Mouse (Mus musculus): Measurements from ENCODE around the gene Rps27.

Gene Rps27

GRCm38 (mm10) chr3:90231075-90231474 lies 17.6 kb upstream of the Rps27 start:
- DNase-seq = no peak

DNA sequence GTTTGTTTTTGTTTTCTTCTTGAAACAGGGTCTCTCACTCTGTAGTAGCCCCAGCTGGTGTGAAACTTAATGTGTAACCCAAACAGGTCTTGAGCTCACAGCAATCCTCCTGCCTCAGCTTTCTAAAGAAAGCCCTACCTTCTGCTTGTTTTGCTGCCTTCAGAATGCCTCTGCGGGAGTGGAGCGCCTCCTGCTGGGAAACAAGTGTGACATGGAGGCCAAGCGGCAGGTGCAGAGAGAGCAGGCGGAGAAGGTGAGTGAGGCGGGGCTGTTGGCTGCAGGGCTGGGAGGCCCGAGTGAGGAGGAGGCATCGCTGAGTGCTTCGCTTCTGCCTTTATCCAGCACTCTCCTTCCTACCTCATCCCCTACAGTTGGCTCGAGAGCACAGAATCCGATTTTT lies 10.9 kb upstream of the Rps27 start:
- DNase-seq = no peak

DNA sequence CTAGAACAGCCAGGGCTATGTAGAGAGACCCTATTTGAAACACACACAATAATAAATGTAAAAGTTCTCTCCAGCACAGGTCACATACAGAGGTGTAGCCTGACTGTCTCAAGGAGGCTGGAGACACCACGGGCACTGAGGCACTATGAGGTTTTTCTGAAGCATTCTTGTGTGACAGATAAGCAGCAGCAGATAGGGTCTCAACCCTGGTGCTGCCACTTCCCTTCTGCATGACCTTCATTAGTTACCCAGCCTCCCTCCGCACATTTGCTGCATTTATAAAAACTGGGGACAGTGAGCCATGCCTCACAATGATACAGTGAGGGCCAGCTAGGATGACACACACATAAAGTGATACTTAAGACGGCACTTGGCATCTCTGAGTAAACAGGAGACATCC lies 9.5 kb upstream of the Rps27 start:
- DNase-seq = no peak

- DNase-seq = no peak
Observed at GRCm38 (mm10) chr3:90222455-90222854, 9.0 kb upstream of the Rps27 start.

DNA sequence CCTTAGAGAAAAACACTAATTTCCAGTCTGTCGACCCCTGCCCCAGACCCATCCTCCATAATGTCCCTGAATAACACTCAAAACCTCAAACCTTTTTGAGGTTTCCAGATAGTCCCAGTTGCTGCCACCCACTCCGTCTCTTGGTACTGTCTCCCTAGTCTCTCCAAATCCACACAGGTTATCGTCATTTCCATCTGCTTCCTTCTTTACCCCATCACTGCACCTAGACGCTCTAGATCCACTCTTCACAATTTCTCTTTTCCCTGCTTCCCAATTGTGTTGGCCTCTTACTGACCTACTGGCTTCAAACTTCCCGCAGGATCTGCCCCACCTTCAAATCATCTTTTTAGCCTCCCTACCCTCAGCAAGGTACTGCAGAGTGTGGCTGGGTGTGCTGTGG lies 7.7 kb upstream of the Rps27 start:
- DNase-seq = no peak

DNA sequence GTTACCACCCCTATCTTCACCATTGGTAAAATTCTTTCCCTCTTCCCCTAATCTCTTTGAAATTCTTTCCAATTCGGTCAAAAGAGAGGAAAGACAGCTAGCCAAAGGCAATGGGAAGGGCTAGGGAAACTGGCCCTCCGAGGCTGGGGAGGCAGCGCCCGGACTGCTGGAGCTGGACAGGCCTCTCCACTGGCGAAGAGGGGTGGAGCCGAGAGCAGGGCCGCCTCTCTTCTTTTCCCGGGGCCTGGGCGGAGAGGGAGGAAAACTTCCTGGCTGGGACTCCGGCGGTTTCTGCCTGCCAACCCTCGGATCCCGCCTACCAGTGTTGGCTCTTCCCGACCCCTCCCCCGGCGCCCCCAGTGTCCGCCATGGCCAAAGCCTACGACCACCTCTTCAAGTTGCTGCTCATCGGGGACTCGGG lies 7.1 kb upstream of the Rps27 start:
- peak; percentile 79 for DNase-seq

DNA sequence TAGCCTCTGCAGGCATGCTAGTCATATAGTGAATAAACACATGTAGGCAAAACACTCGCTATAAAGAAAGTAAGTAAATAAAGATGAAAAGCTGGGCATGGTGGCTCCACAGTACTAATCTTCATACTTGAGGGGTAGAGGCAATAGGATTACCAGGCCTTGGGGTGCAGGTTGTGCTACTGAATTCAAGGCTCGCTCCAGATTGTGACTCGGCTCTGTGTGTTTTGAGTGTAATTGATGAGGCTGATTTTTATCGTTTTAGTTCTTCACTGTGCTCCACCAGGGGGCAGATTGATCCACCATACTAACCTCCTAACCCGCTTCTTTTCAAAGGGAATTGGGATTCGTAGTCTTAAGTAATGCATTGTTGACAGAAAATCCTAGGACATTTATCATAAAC lies 6.6 kb upstream of the Rps27 start:
- peak; percentile 41 for DNase-seq

GRCm38 (mm10) chr3:90215825-90216380 lies 2.5 kb upstream of the Rps27 start:
- DNase-seq = no peak

- peak; percentile 24 for DNase-seq
Observed at GRCm38 (mm10) chr3:90213956-90214684, 669 bp upstream of the Rps27 start.

GRCm38 (mm10) chr3:90212723-90213122 lies 728 bp downstream of the Rps27 start:
- DNase-seq = no peak

GRCm38 (mm10) chr3:90211475-90212398 lies 1.7 kb downstream of the Rps27 start:
- DNase-seq = no peak

DNA sequence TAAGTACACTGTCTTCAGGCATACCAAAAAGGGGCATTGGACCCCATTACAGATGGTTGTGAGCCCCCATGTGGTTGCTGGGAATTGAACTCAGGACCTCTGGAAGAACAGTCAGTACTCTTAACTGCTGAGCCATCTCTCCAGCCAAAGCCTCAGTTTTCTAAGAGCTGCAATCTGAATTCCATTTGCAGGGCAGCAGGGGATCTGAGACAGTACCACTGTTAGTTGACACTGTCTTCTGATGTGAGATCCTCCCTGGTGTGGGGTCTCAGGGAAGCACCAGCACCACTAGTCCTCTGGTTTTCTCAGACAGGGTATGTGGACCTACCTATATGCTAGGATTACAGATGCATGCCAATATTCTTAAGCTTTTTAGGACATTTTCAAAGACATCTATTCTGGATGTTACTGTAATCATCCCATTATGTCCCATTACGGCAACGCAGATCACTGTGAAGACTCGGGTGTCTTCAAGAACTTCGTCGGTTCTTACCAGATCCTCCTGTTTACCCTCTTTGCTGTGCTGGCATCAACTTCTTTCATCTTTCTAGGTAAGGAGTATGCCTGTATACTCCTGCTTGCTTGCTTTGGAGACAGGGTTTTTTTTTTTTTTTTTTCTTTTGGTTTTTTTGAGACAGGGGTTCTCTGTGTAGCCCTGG lies 3.4 kb downstream of the Rps27 start:
- no peak for DNase-seq

DNA sequence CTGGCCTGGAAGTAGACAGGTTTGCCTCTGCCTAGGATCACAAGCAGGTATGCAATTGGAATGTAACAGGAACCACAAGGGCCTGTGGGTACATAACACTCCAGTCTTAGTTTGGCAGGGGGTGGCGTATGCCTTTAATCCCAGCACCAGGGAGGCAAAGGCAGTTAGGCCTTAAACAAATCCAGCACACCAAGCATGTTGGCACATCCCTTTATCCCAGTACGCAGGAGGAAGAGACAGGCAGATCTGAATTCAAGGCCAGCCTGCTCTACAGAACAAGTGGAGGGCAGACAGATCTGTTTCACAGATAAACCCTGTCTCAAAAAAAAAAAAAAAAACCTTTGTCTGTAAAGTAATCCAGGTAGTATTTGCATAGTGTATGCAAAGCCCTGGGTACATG lies 4.8 kb downstream of the Rps27 start:
- no peak for DNase-seq

- DNase-seq = no peak
Observed at GRCm38 (mm10) chr3:90204582-90204981, 8.9 kb downstream of the Rps27 start.

- DNase-seq = no peak
Observed at GRCm38 (mm10) chr3:90203619-90204018, 9.8 kb downstream of the Rps27 start.

DNA sequence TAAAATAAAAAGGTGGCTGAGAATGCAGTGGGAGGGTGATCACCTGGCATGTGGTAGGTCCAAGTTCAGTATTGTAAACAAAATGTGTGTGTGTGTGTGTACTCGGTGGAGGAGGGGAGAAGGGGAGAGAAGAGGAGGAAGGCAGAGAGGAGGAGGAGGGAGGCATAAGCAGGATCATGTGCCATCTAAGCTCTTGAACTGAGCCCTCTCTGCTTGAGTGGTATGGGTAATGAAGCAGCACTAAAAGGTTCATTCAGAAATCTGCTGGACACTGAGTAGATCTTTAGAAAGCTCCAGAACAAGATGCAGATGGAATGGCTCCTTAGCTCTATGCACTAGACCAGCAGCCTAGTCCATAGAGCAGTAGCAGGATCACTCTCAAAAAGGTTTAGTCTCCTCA lies 10.6 kb downstream of the Rps27 start:
- DNase-seq = no peak

DNA sequence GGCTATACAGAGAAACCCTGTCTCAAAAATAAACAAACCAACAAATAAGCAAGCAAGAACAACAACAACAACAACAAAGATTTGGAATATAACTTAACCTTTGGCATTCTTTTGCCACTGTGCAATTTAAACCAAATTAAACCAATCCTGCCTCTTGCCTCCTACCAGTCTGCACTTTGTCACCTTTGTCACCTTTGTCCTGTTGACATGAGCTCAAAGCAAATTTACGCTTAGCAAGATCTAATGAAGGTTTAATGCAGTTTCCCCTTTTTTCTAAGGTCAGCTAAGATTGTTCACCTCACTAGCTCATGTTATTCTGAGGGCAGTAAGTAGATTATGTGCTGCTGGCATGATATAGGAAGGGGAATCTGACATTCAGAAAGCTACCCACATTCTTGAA lies 15.9 kb downstream of the Rps27 start:
- no peak for DNase-seq

GRCm38 (mm10) chr3:90195644-90196043 lies 17.8 kb downstream of the Rps27 start:
- no peak for DNase-seq

GRCm38 (mm10) chr3:90194759-90195158 lies 18.7 kb downstream of the Rps27 start:
- no peak for DNase-seq

DNA sequence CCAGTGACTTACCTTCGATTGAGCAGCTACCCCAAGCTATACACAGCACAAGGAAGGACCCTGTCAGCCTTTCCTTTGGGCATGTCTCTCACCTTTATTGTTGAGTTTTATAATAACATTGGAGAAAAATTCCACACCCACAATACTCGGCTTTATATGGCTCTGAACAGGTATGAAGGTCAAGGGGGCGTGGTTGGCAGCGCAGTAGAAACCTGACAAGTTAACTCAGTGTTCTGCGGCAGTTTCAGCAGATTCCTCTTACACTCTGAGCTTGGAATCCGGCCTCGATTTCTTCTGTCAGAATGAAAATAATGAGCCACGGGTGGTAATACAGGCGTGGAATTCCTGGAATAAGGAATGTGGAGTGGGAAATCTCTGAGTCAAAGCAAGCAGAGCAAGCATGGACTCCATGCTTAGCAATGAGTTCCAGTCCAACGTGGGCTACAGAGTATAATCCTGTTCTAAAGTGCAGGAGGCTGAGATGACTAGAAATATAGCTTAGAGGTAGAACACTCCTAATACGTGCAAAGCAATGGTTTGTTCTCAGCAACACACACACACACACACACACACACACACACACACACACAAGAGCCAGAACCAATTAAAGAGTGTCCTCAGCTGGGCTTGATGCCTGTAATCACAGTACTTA lies 22.5 kb downstream of the Rps27 start:
- DNase-seq = no peak

DNA sequence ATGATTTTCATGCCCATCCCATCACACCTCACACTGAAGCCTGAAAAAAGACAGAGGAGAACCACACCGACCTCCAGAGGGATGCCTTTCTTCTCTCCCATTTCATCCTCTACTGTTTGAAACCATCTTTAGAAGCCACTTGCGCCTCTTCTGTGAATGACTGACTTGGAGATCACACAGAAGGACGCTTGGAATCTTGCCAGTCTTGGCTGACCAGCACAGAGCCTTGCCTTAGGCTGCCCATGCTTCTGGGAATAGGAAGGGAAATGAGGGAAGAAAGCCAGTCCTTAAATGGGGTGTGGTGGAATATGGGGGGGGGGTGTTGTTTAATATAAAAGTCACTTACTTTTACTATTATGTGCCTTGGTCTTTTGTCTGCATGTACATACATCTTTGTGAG lies 29.9 kb downstream of the Rps27 start:
- no peak for DNase-seq

DNA sequence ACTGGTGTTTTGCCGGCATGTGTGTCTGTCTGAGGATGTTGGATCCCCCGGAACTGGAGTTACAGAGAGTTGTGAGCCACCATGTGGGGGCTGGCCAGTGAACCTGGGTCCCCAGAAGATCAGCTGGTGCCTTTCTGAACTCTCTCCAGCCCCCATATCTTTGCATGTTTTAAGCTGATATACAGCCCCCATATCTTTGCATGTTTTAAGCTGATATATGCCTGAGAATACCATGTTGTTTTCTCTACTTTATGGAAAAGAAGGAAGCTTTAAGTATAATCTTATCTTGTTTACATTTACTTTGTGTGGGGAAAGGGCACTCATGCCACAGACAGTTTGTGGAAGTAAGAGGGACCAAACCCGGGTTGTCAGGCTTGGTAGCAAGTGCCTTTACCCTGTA lies 33.9 kb downstream of the Rps27 start:
- DNase-seq = no peak
